Mouse (Mus musculus) kidney, adult 2 months (tissue): ENCODE data around the gene Erg. TPM values are rescaled to one million over a fixed set of nuclear protein-coding genes. Genes with fewer than 3 reads are reported as not detected.

Experiments used
- DNase-seq: peaks from one replicate; pipeline ENCODE4 v3.0.0; 2021
- H3K27ac ChIP-seq: fragments of 200-500 bp; 2 replicates; pipeline ENCODE4 v1.5.1; 2012; ENCODE audit warnings: low read depth, low read length, control low read depth, inconsistent platforms; ENCODE audit not compliant: insufficient read depth
- H3K27me3 ChIP-seq: fragments of 200-500 bp; replicated peaks from 2 replicates; pipeline ENCODE4 v1.6.1; 2012; ENCODE audit warnings: mild to moderate bottlenecking, moderate library complexity, low read length, inconsistent platforms; ENCODE audit not compliant: control insufficient read depth, insufficient read depth
- H3K36me3 ChIP-seq: fragments of 200-500 bp; 2 replicates; pipeline ENCODE4 v1.6.1; 2012; ENCODE audit warnings: mild to moderate bottlenecking, moderate library complexity, low read length, inconsistent platforms; ENCODE audit not compliant: control insufficient read depth, insufficient read depth
- H3K4me1 ChIP-seq: fragments of 200-500 bp; 2 replicates; pipeline ENCODE4 v1.6.1; 2011; ENCODE audit warnings: low read length; ENCODE audit not compliant: control insufficient read depth, insufficient read depth
- H3K4me3 ChIP-seq: fragments of 200-500 bp; 2 replicates; pipeline ENCODE4 v1.5.1; 2011; ENCODE audit warnings: mild to moderate bottlenecking, low read depth, low read length, control low read depth; ENCODE audit not compliant: insufficient read depth
- CTCF ChIP-seq: fragments of 200-500 bp; conservative IDR thresholded peaks from 2 replicates; pipeline ENCODE4 v1.5.1; 2011; ENCODE audit warnings: low read depth, mild to moderate bottlenecking, control low read depth, low read length, moderate library complexity, mixed read lengths; ENCODE audit not compliant: insufficient read depth, insufficient read length
- POLR2A ChIP-seq: fragments of 200-500 bp; IDR thresholded peaks from one replicate; pipeline ENCODE4 v1.6.1; 2011; ENCODE audit warnings: low read depth, low read length, control low read depth
- WGBS: fragments of 180-500 bp; shearing (Covaris S2); methylation state at CpG from one replicate; pipeline ENCODE4 v1.1.7; 2018; 5-methylcytosine and 5-hydroxymethylcytosine counted together
- polyA plus RNA-seq: library from polyadenylated mRNA; depleted of rRNA; stranded (reverse); fragments of >200 nt; gene quantifications from 2 replicates; pipeline ENCODE4 v1.2.3, GENCODE M21; 2012

Gene Erg
- polyA plus RNA-seq, 1 experiment, result 20.0 TPM

DNA sequence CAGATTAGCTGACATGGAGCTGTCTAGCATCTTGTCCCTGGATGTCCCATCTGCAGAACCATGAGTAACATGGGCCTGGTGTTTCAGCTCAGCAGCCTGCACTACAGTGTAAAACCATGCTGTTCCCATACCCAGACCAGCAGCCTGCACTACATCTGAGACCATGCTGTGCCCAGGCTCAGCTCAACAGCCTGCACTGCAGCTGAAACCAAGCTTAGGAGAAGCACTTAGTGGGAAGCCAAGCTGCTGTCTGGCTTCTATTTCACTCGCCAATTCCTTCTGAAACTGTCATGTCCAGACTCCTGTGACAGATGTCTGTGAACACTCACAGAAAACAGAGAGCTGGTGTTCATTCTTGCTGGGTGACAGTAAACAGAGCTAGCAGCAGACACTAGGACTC, 195.6 kb downstream of the Erg start:
- DNase-seq, result no peak
- 80% methylated on average over 1 of the region's 1 CpGs for WGBS
- TF ChIP-seq POLR2A (no peak), CTCF (no peak)
- Histone ChIP-seq H3K27ac (no peak overlapping the region), H3K27me3 (no peaks in the 10 kb centered on the region), H3K4me3 (no peak overlapping the region), H3K4me1 (no peaks in the 10 kb centered on the region), H3K36me3 (no peaks in the 10 kb centered on the region)

DNA sequence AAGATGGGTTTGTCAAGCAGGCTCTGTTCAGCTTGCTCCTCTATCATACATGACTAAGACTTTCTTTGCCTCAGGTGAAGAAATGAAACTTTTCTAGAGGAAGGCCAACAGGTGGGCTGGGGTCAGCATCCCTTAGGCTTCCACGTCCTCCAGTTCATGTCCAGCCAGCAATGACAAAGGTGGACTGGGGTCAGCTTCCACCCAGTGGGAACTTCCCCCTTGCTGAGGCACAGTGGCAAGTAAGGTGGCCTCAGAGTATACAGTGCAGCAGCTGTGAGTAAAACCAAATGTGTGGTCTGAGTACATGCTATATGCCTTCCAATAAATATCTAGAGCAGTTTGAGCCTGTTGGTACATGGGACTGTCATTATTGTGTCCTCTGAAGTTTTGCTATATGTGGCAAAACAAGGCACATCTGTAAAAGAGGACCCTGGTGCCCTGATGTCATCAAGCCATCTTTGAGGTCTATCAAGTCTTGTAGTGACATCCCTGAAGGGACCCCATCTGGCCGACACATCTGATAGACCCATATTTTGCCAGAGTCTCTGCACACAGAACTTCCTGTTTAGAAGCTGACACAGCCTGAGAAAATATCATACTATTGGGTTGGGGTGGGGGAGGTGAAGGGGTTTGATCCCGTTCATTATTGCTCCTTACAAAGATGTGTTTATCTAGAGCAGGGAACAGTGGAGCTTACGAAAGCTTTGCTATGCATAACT, 197.4 kb downstream of the Erg start:
- H3K27ac ChIP-seq, result no peak overlapping the region
- no peak for DNase-seq
- no peak for TF ChIP-seq POLR2A
- H3K36me3 ChIP-seq, result no peaks in the 10 kb centered on the region
- H3K4me3 ChIP-seq, result no peak overlapping the region
- no peaks in the 10 kb centered on the region for H3K4me1 ChIP-seq
- no peaks in the 10 kb centered on the region for H3K27me3 ChIP-seq
- WGBS, result 75% methylated on average over 4 of the region's 4 CpGs

- TF ChIP-seq CTCF (no peak), POLR2A (no peak)
- WGBS, result 92% methylated on average over 5 of the region's 5 CpGs
- no peaks in the 10 kb centered on the region for H3K36me3 ChIP-seq
Observed at GRCm38 (mm10) chr16:95388292-95388691, 198.1 kb downstream of the Erg start.

GRCm38 (mm10) chr16:95387008-95387407, 199.4 kb downstream of the Erg start:
- Histone ChIP-seq H3K27me3 (no peaks in the 10 kb centered on the region), H3K4me3 (no peak overlapping the region), H3K36me3 (no peaks in the 10 kb centered on the region), H3K27ac (no peak overlapping the region), H3K4me1 (no peaks in the 10 kb centered on the region)
- DNase-seq, result no peak
- TF ChIP-seq CTCF (no peak), POLR2A (no peak)
- WGBS, result 96% methylated on average over 2 of the region's 2 CpGs

More at GRCm38 (mm10) chr16:95388292-95388691, 198.1 kb downstream of the Erg start:
- DNase-seq, result no peak
- H3K27ac ChIP-seq, result no peak overlapping the region
- no peaks in the 10 kb centered on the region for H3K27me3 ChIP-seq
- no peak overlapping the region for H3K4me3 ChIP-seq
- no peaks in the 10 kb centered on the region for H3K4me1 ChIP-seq

DNA sequence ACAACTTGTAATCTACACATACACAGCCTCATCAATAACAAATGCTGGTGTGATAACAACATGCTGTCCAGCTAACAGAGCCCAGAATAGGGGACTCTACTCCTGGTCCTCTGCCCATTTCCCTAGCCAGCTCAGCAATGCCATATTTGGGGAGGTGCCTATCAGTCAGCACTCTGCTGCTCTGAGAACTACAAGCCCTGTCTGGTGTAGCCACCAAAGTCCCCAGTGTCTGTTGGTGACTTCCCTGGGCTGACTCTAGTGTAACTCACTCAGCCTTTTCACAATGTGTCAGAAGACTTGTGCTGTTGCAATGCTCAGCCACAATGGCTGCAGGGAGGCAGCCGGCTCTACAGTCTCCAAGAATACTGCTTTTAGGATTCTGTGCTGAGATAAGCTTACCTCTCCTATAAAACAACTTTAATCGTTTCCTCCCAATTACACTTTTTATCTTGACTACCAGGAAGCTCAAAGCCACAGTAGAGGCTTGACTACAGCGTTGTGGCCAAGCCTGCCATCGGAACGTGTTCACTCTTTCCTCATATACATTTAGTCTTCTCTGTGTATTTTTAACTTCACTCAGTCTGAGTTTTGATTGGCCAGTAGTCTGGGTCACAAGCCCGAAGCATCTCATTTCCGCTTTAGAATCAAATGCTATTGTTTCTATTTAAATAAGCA, 201.0 kb downstream of the Erg start:
- Histone ChIP-seq H3K27me3 (no peaks in the 10 kb centered on the region), H3K27ac (no peak overlapping the region), H3K36me3 (no peaks in the 10 kb centered on the region), H3K4me1 (no peaks in the 10 kb centered on the region), H3K4me3 (no peak overlapping the region)
- TF ChIP-seq POLR2A (no peak), CTCF (no peak)
- no peak for DNase-seq
- WGBS, result 84% methylated on average over 7 of the region's 7 CpGs

DNA sequence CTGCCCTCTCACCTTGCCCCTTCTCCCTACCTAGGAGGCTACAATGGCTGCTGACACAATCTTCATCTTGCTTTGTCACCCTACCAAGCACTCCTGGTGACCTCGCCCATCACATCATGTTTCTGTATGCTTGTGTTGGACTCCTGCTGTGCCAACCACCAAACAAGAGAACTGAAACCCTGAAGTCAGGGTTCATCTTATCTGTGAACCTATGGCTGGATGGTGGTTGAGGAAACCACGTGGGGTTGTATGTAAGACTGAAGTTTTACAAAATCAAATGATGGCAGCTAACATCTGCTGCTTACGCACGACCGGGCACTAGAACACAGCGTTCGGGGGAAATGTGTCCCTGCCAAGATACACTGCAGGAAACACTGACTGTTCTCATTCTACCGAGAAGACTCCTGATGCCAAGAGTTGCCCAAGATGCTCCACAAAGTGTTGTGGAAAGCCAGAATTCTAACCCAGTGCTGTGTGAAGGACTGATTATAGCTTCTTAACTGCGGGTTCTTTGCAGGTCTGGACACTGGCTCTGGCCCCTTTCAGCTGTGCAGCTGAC, 201.7 kb downstream of the Erg start:
- no peak for DNase-seq
- no peak overlapping the region for H3K4me3 ChIP-seq
- no peaks in the 10 kb centered on the region for H3K4me1 ChIP-seq
- no peaks in the 10 kb centered on the region for H3K36me3 ChIP-seq
- no peaks in the 10 kb centered on the region for H3K27me3 ChIP-seq
- no peak for TF ChIP-seq POLR2A
- no peak for TF ChIP-seq CTCF
- WGBS, result 91% methylated on average over 9 of the region's 9 CpGs
- H3K27ac ChIP-seq, result no peak overlapping the region

- H3K4me3 ChIP-seq, result no peak overlapping the region
- DNase-seq, result no peak
- 55% methylated on average over 5 of the region's 5 CpGs for WGBS
- no peak; the same call in 1 of the 2 replicates for TF ChIP-seq CTCF
- no peak overlapping the region for H3K27ac ChIP-seq
- no peaks in the 10 kb centered on the region for H3K4me1 ChIP-seq
- H3K36me3 ChIP-seq, result no peaks in the 10 kb centered on the region
- no peaks in the 10 kb centered on the region for H3K27me3 ChIP-seq
Observed at GRCm38 (mm10) chr16:95382251-95382650, 204.1 kb downstream of the Erg start.
